Mouse (Mus musculus) CH12.LX (cell line): ENCODE measurements around the gene Rdh11.

ENCODE experiments used
- BHLHE40 ChIP-seq: IDR thresholded peaks from 2 replicates; pipeline ENCODE4 v1.6.1; 2011; ENCODE audit warnings: mild to moderate bottlenecking, low read depth, low read length, improper control_type of control experiment
- CTCF ChIP-seq, 2 experiments: IDR thresholded peaks in 1 of 2; conservative IDR thresholded peaks in 1 of 2; 2 replicates each; pipeline ENCODE4 v1.5.1; 2011 to 2012; ENCODE audit warnings: low read depth in 2 of 2, low read length in 2 of 2, improper control_type of control experiment in 1 of 2, inconsistent platforms in 1 of 2, mild to moderate bottlenecking in 1 of 2, moderate library complexity in 1 of 2
- EP300 ChIP-seq: IDR thresholded peaks from 2 replicates; pipeline ENCODE4 v1.6.1; 2011; ENCODE audit warnings: low read length, improper control_type of control experiment
- KAT2A ChIP-seq: IDR thresholded peaks from 2 replicates; pipeline ENCODE4 v1.6.1; 2012; ENCODE audit warnings: low read length, improper control_type of control experiment, inconsistent platforms; ENCODE audit not compliant: insufficient replicate concordance
- MEF2A ChIP-seq: IDR thresholded peaks from 2 replicates; pipeline ENCODE4 v1.6.1; 2014; ENCODE audit warnings: low read depth, mild to moderate bottlenecking, inconsistent platforms, low read length, improper control_type of control experiment, borderline replicate concordance
- MYC ChIP-seq: IDR thresholded peaks from 2 replicates; pipeline ENCODE4 v1.6.1; 2011; ENCODE audit warnings: low read depth, mild to moderate bottlenecking, improper control_type of control experiment, low read length
- POLR2A ChIP-seq: IDR thresholded peaks from 2 replicates; pipeline ENCODE4 v1.6.1; 2011; ENCODE audit warnings: low read depth, mild to moderate bottlenecking, improper control_type of control experiment, low read length
- RCOR1 ChIP-seq: conservative IDR thresholded peaks from 2 replicates; pipeline ENCODE4 v1.6.1; 2012; ENCODE audit warnings: low read depth, mild to moderate bottlenecking, inconsistent platforms, low read length, improper control_type of control experiment
- SIN3A ChIP-seq: IDR thresholded peaks from 2 replicates; pipeline ENCODE4 v1.6.1; 2012; ENCODE audit warnings: low read length, improper control_type of control experiment, inconsistent platforms
- UBTF ChIP-seq: IDR thresholded peaks from 2 replicates; pipeline ENCODE4 v1.6.1; 2012; ENCODE audit warnings: low read depth, mild to moderate bottlenecking, inconsistent platforms, low read length, improper control_type of control experiment, moderate library complexity
- USF2 ChIP-seq: conservative IDR thresholded peaks from 2 replicates; pipeline ENCODE4 v1.6.1; 2011; ENCODE audit warnings: low read depth, low read length, improper control_type of control experiment
- ZKSCAN1 ChIP-seq: IDR thresholded peaks from 2 replicates; pipeline ENCODE4 v1.6.1; 2012; ENCODE audit warnings: low read depth, inconsistent platforms, low read length, improper control_type of control experiment, borderline replicate concordance

- TF ChIP-seq RCOR1 (no peak), USF2 (no peak), MYC (no peak), KAT2A (no peak), CTCF (conservative IDR thresholded peaks at IDR 0.05 in 1 of 2, IDR thresholded peaks at IDR 0.05 in 1 of 2; ENCODE audit: low read depth in 2 of 2, low read length in 2 of 2) (peak in 1 of 2 experiments; percentile 35; a peak in 2 of 4 replicates), UBTF (no peak), BHLHE40 (no peak), EP300 (no peak), ZKSCAN1 (no peak), SIN3A (no peak), MEF2A (no peak), POLR2A (no peak)
Observed at GRCm38 (mm10) chr12:79169173-79169572, 22.9 kb downstream of the Rdh11 start.
